Mouse (Mus musculus) E14TG2a.4 (cell line): Measurements from ENCODE around the gene Dhcr24.

Experiments used
- H3K27me3 ChIP-seq: 2 replicates; pipeline ENCODE4 v1.6.1; 2014; ENCODE audit warnings: low read length, control low read depth; ENCODE audit not compliant: insufficient read depth
- H3K36me3 ChIP-seq: 2 replicates; pipeline ENCODE4 v1.6.1; 2014; ENCODE audit warnings: low read length, control low read depth; ENCODE audit not compliant: insufficient read depth
- H3K4me1 ChIP-seq: replicated peaks from 2 replicates; pipeline ENCODE4 v1.6.1; 2014; ENCODE audit warnings: low read depth, low read length, control low read depth
- H3K4me3 ChIP-seq: replicated peaks from 2 replicates; pipeline ENCODE4 v1.5.1; 2014; ENCODE audit warnings: mild to moderate bottlenecking, low read length
- H3K9me3 ChIP-seq: 2 replicates; pipeline ENCODE4 v1.6.1; 2014; ENCODE audit warnings: low read length, control low read depth
- CTCF ChIP-seq: conservative IDR thresholded peaks from 2 replicates; pipeline ENCODE4 v1.5.1; 2014; ENCODE audit warnings: low read length
- NANOG ChIP-seq: IDR thresholded peaks from 2 replicates; pipeline ENCODE4 v1.6.1; 2014; ENCODE audit warnings: borderline replicate concordance, low read length, mixed read lengths
- POU5F1 ChIP-seq: IDR thresholded peaks from 2 replicates; pipeline ENCODE4 v1.6.1; 2014; ENCODE audit warnings: low read length, borderline replicate concordance

Dhcr24 gene

DNA sequence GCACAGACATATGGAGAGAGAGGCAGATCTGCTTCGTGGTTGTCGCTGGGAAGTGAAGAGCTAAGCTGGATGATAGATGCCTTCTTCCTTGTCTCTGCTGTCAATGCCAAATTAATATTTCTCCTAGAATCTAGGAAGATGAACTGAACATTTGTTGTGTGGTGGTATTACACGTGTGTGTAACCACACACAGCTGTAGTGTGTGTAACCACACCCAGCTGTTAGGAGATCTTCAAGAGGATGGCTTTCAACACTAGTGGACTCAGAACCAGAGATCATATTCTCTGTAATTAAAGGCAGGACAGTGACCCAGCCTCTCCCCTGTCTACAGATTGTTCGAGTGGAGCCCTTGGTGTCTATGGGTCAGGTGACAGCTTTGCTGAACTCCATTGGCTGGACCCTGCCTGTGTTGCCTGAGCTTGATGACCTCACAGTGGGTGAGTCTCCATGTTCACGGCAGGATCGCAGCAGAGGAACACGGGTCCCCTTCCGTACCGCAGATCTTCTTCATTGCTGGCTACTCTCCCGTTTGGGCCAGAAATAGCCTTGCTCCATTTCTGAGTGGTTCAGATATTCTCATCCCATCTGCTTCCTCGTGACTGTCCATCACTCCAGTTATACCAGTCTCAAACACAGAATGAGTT, 10.4 kb downstream of the Dhcr24 start:
- no peaks in the 10 kb centered on the region for H3K27me3 ChIP-seq
- peaks cover 98% of the 10 kb centered on the region for H3K36me3 ChIP-seq
- H3K4me1 ChIP-seq, result peaks cover 71% of the 10 kb centered on the region
- TF ChIP-seq POU5F1 (no peak), NANOG (no peak), CTCF (no peak)
- no peaks in the 10 kb centered on the region for H3K9me3 ChIP-seq
- H3K4me3 ChIP-seq, result no peak overlapping the region

DNA sequence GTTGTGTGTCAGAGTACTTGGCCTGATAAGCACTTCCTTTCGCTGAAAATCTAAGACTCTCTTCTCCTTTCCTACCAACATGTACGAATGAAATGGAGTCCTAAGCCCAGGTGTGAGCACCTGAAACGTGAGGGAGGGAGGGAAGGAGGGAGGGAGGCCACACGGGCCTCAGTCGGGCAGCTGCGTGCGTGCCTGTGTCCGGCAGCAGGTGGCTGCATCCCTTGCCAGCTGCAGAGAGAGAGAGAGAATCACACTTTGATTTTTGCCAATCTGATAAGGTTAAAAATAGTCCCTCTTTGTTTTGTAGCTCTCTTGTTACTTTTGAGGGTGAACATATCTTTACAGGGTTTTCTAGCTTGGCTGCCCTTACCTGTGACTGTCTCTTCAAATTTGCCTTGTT, 14.2 kb downstream of the Dhcr24 start:
- H3K4me3 ChIP-seq, result no peak overlapping the region
- no peaks in the 10 kb centered on the region for H3K27me3 ChIP-seq
- TF ChIP-seq NANOG, result no peak
- peaks cover 72% of the 10 kb centered on the region for H3K4me1 ChIP-seq
- no peaks in the 10 kb centered on the region for H3K9me3 ChIP-seq
- H3K36me3 ChIP-seq, result peaks cover 99% of the 10 kb centered on the region

DNA sequence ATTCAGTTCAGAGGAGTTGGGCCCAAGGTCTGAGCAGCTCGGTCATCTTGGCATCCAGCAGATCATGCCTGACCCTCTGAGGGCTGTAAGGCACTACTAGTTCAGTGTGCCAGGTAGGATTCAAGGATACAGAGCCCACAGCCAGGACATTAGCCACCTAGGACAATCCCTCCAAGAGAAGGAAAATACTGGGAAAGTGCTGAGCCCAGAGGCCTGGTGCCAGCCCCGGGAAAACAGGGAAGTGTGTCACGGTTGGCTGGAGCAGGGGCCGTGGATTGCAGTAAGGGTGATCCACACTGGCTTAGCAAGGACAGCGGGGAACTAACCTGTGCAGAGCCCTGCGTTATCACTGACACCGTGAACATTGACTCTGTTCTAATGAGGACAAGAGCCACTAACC, 16.7 kb downstream of the Dhcr24 start:
- no peak for TF ChIP-seq POU5F1
- TF ChIP-seq CTCF, result no peak
- TF ChIP-seq NANOG, result no peak
- peaks cover 99% of the 10 kb centered on the region for H3K36me3 ChIP-seq
- peaks cover 74% of the 10 kb centered on the region for H3K4me1 ChIP-seq
- H3K4me3 ChIP-seq, result no peak overlapping the region
- H3K9me3 ChIP-seq, result no peaks in the 10 kb centered on the region
- H3K27me3 ChIP-seq, result no peaks in the 10 kb centered on the region

DNA sequence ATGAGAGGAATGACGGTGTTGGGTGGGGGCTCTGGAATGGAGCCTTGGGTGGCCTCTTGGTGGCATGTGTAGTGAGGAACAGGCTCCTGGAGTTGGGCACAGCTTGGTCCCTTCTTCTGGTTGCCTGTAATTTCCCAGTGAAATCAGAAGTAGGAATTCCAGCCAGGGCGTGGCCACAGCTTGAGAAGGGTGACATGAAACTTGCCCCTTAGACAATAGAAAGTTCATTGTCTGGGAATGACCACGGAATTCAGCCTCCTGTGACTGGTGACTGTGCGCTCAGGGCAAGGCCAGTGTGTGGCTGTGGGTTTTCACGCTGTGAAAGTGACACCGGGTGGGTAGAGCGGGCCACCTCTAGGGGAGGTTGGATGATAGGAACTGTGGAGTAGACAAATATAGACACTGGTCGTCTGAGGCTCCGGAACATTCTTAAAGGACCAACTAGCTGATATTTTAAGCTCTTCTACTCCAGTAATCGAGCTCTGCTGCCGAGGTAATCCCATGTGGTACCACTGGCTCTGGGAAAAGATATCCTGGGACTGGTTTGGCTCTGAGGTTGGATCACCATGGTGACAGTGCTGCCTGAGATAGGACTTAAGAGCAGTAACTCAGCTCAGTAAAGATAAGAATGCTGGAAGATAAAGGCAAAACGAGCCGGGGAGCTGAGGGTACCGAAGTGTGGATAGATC, 20.5 kb downstream of the Dhcr24 start:
- Histone ChIP-seq H3K4me1 (peaks cover 79% of the 10 kb centered on the region), H3K4me3 (peak overlapping the region; percentile 30), H3K36me3 (peaks cover 98% of the 10 kb centered on the region), H3K9me3 (no peaks in the 10 kb centered on the region), H3K27me3 (no peaks in the 10 kb centered on the region)
- TF ChIP-seq NANOG (no peak), POU5F1 (no peak), CTCF (no peak)

DNA sequence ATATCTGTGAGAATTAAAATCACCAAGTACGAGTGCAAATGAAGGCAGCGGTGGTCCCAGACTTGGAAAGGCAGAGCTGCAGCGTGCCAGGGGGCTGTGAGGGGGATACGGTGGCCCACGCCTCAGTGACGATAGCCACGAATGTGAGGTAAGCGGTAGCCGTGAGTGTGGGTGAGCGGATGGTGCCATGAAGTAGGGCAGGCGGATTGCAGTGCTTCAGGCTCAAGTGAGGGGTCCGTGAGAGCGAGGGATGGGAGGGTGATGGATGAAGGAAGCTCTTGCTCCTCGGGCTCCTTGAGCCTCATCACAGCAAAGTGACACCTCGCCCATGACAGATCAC, 21.0 kb downstream of the Dhcr24 start:
- H3K4me1 ChIP-seq, result peaks cover 79% of the 10 kb centered on the region
- H3K9me3 ChIP-seq, result no peaks in the 10 kb centered on the region
- no peaks in the 10 kb centered on the region for H3K27me3 ChIP-seq
- H3K4me3 ChIP-seq, result peak overlapping the region; percentile 30
- H3K36me3 ChIP-seq, result peaks cover 98% of the 10 kb centered on the region
- TF ChIP-seq POU5F1 (no peak), CTCF (no peak), NANOG (no peak)

DNA sequence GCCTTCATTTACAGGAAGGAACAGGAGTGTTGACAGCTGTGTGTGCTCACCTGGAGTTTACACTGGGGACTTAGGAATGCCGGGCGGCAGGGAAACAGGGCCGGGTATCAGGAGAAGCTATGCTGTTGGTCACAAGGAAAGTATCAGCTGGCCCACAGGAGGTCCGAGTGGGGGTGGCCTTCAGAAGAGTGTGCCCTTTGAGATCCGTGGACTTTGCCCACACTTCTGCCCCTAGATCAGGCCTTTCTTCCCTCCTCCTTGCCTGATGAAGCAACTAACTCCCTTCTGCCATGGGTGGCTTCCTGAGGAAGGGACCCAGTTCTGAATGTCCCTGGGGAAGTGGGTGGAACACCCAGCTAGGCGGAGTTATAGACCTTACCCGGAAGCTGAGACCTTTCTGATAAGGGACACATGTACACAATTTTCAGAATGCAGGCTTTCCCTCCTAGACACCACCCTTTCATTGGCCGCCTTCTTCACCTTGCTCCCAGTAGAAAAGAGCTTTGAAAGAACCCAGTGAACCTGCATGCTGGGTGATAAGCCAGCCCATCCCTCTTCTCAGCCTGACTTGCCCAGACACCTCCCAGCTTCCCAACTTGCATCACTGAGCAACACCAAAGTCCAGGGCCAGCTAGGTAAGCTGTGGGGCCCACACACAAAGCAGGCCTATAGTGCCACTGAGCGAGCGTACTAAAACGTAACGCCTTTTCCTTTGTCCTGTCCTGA, 21.8 kb downstream of the Dhcr24 start:
- TF ChIP-seq POU5F1 (no peak), NANOG (no peak), CTCF (no peak)
- Histone ChIP-seq H3K36me3 (peaks cover 97% of the 10 kb centered on the region), H3K4me3 (peak overlapping the region; percentile 30), H3K4me1 (peaks cover 80% of the 10 kb centered on the region), H3K27me3 (no peaks in the 10 kb centered on the region), H3K9me3 (no peaks in the 10 kb centered on the region)

DNA sequence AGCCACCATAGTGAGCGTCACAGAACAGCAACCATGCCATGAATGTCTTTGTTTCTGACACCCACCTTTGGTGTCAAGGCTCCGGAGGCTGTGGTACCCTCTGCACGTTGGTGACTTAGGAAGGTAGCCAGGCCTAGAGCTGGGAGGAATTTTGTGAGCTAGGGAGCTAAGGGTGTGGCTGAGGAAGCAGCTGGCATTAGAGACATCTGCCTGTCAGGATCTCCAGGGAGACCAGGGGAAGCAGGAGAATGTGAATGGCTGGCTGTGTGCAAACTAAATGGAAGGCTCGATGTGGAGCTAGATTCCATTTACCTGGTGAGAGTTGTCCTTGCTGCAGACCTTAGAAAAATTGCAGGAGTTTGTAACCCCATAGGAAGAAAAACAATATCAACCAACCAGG, 23.8 kb downstream of the Dhcr24 start:
- TF ChIP-seq NANOG (no peak), CTCF (no peak), POU5F1 (no peak)
- Histone ChIP-seq H3K4me1 (peaks cover 97% of the 10 kb centered on the region), H3K36me3 (peaks cover 98% of the 10 kb centered on the region), H3K4me3 (no peak overlapping the region), H3K9me3 (no peaks in the 10 kb centered on the region), H3K27me3 (no peaks in the 10 kb centered on the region)

DNA sequence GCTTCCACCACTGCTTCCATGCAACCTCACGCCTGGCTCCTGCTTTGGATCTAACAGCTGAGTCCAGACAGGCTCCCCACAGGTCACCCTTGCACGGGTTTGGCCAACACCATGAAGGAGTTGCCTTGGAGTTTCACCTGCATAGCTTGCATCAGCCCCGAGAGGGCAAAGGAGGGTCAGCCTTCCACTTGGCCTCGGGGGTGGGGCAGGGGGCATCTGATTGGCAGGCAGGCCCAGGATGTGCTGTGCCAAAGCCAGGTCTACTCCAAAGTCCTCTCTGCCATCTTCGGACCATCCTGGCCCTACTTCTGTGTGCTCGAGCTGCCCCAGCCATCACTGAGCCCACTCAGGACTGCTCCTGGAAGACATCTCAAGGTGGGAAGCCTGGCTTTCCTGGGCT, 26.2 kb downstream of the Dhcr24 start:
- TF ChIP-seq POU5F1 (no peak), CTCF (no peak), NANOG (no peak)
- Histone ChIP-seq H3K4me3 (no peak overlapping the region), H3K36me3 (peaks cover 84% of the 10 kb centered on the region), H3K27me3 (no peaks in the 10 kb centered on the region), H3K9me3 (no peaks in the 10 kb centered on the region), H3K4me1 (peaks cover 93% of the 10 kb centered on the region)
